9 mouse cellular contexts compared by ENCODE assay signal in the genomic region with DNA sequence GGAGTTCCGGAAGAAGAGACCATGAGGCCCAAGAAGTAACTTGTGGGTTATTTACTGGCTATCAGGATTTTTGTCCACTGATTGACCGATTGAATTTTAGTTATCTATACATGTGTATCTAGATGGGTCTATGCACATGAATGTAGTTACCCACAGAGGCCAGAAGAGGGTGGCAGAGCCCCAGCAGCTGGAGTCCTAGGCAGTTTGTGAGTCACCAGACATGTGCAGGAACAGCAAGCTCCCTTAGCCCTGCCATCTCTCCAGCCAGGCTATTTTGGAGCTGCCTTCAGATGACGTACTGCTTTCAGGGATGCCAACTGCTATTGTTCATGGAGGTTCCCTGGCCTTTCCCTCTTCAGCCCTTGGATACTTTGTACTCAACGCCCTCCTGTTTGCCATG. TPM values are rescaled to one million over a fixed set of nuclear protein-coding genes. Genes with fewer than 3 reads are reported as not detected.
DNase-seq lines count a peak whose midpoint lies in the region; ATAC-seq lines count a peak whose summit lies in the region.
"Had no signal": no experiment of that assay in that cellular context is flagged by ENCODE, and none has a peak within 500 bp of the region (broad histone marks: within the 10 kb centered on the region; RNA-seq: fewer than 3 reads in every experiment).

No protein-coding gene starts in this region.

- 70% methylated on average over 4 of the region's 4 CpGs for WGBS in heart, embryonic 12.5 days

- no peak overlapping the region for H3K27ac ChIP-seq in heart, embryonic 12.5 days (ENCODE audit: poor library complexity, severe bottlenecking)
- H3K27ac ChIP-seq: hindbrain, embryonic 15.5 days had no signal

- no peak overlapping the region for H3K9ac ChIP-seq in heart, embryonic 12.5 days
- H3K9ac ChIP-seq: hindbrain, embryonic 15.5 days had no signal

- DNase-seq in heart, adult 11 months, result peak; percentile 94
- DNase-seq in right cerebral cortex, postnatal 10 days (ENCODE audit: low spot score in 2 of 2), result peak; percentile 46 to 55
- no peak for DNase-seq in right cerebral cortex, postnatal 14 days
- peak; percentile 59 for DNase-seq in embryo, embryonic 10.5 days (ENCODE audit: low spot score)
- DNase-seq in retina, postnatal 1 day, result peak; percentile 52
- no peak for DNase-seq in lung, postnatal 36 days
- DNase-seq in cerebellum, postnatal 36 days, result no peak

- H3K9me3 ChIP-seq in heart, embryonic 12.5 days (replicated peaks), result no peaks in the 10 kb centered on the region
- H3K9me3 ChIP-seq: hindbrain, embryonic 15.5 days had no signal

- H3K4me1 ChIP-seq in heart, embryonic 12.5 days (replicated peaks), result 0 out of 2 replicates have a peak, but pooled peaks cover 7% of the 10 kb centered on the region

- H3K36me3 ChIP-seq in heart, embryonic 12.5 days, result no peaks in the 10 kb centered on the region
- H3K36me3 ChIP-seq: hindbrain, embryonic 15.5 days had no signal

- H3K4me2 ChIP-seq in heart, embryonic 12.5 days, result no peak overlapping the region
- H3K4me2 ChIP-seq: hindbrain, embryonic 15.5 days had no signal

- ATAC-seq in heart, embryonic 12.5 days (ENCODE audit: insufficient number of reproducible peaks, low FRiP score), result no peak

- no peak overlapping the region for H3K4me3 ChIP-seq in heart, embryonic 12.5 days
- H3K4me3 ChIP-seq: hindbrain, embryonic 15.5 days had no signal

- peaks cover 19% of the 10 kb centered on the region for H3K27me3 ChIP-seq in heart, embryonic 12.5 days (replicated peaks)
- H3K27me3 ChIP-seq: hindbrain, embryonic 15.5 days had no signal

RNA-seq across cellular contexts. Expression of gene Dlec1, which starts 5.3 kb away (rescaled TPM):
- polyA plus RNA-seq in heart, embryonic 12.5 days (2016; fragmentation: Nextera tagmentation; extraction: Ambion mirVana), result 0.49 and 0.55 TPM in 2 replicates

RNA-seq across cellular contexts. Expression of gene Plcd1, which starts 14.3 kb away (rescaled TPM):
- polyA plus RNA-seq in heart, embryonic 12.5 days (2016; fragmentation: Nextera tagmentation; extraction: Ambion mirVana), result 19.1 and 20.7 TPM in 2 replicates

RNA-seq across cellular contexts. Expression of gene Acaa1b, which starts 49.3 kb away (rescaled TPM):
- 0.35 and 0.78 TPM in 2 replicates for polyA plus RNA-seq in heart, embryonic 12.5 days (2016; fragmentation: Nextera tagmentation; extraction: Ambion mirVana)

RNA-seq across cellular contexts. Expression of gene Gm47289, which starts 51.4 kb away (rescaled TPM):
- not detected in 2 replicates for polyA plus RNA-seq in heart, embryonic 12.5 days (2016; fragmentation: Nextera tagmentation; extraction: Ambion mirVana)
- polyA plus RNA-seq: hindbrain, embryonic 15.5 days had no signal

RNA-seq across cellular contexts. Expression of gene Vill, which starts 55.0 kb away (rescaled TPM):
- 14.3 and 15.3 TPM in 2 replicates for polyA plus RNA-seq in heart, embryonic 12.5 days (2016; fragmentation: Nextera tagmentation; extraction: Ambion mirVana)

Comparison
In these comparisons a context has a peak if more than half of its experiments do, and no peak if none do; other contexts are left out.
1. DNase-seq: peak in heart, adult 11 months (single experiment), right cerebral cortex, postnatal 10 days (2 of 2), embryo, embryonic 10.5 days (single experiment) and retina, postnatal 1 day (single experiment); none in right cerebral cortex, postnatal 14 days (single experiment), lung, postnatal 36 days (single experiment) and cerebellum, postnatal 36 days (0 of 2).